Mouse (Mus musculus): Measurements from ENCODE around the gene Tlk2.

The Tlk2 gene

GRCm38 (mm10) chr11:105178516-105178915 is at the start of gene Tlk2:
TSS of gene Tlk2 (plus strand) at chr11:105178807.
- ChIA-PET POLR2A (interaction anchor here in 3 of 4 experiments (0.9 to 6.1 kb wide), 10 partner anchors 9 to 41 kb away, joined by 3 to 73 read pairs (median 6); no protein-coding TSS in a partner anchor), CTCF (interaction anchor here in 2 of 4 experiments (0.6 kb wide), 2 partner anchors 49 to 1974 kb away, joined by 3 read pairs; no protein-coding TSS in a partner anchor)

GRCm38 (mm10) chr11:105135692-105136091 is 42.9 kb upstream of the Tlk2 start:
- ChIA-PET CTCF (interaction anchor here in 1 of 4 experiments (1.0 to 1.2 kb wide), 2 partner anchors 9 to 11 kb away, joined by 3 to 4 read pairs; partner anchors contain the start of gene Mettl2), POLR2A (interaction anchor here in 2 of 4 experiments (2.0 to 3.7 kb wide), 3 partner anchors 9 to 16 kb away, joined by 9 to 44 read pairs (median 22); partner anchors contain the start of gene Mettl2 (in 2 of the 2))

- ChIA-PET CTCF (interaction anchor here in 2 of 4 experiments (1.1 to 1.3 kb wide), 2 partner anchors 9 to 11 kb away, joined by 3 read pairs; partner anchors contain the start of gene Mettl2 (in 1 of the 2)), POLR2A (interaction anchor here in 2 of 4 experiments (0.7 to 4.2 kb wide), 15 partner anchors 8 to 50 kb away, joined by 3 to 44 read pairs (median 5); partner anchors contain the start of genes Mettl2 (in 2 of the 2), Gm10842 (in 1 of the 2) and Tlk2 (in 1 of the 2))
These were observed 41.4 kb upstream of the Tlk2 start for GRCm38 (mm10) chr11:105137255-105137654.

DNA sequence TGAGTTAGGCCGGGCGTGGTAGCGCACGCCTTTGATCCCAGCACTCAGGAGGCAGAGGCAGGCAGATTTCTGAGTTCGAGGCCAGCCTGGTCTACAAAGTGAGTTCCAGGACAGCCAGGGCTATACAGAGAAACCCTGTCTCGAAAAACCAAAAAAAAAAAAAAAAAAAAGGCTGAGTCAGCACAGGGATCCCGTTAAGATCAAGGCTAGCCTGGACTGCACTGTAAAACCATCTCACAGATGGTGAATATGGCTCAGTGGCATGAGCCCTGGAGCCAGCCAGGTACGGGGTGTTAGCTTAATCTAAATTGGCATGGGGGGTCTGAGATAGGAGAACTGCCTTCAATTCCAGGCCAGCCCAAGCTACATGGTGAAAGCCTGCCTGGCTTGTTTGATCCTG is 38.1 kb upstream of the Tlk2 start:
- CTCF ChIA-PET: interaction anchor here in 2 of 4 experiments (0.6 to 0.7 kb wide), 2 partner anchors 130 to 595 kb away, joined by 3 to 5 read pairs; no protein-coding TSS in a partner anchor

DNA sequence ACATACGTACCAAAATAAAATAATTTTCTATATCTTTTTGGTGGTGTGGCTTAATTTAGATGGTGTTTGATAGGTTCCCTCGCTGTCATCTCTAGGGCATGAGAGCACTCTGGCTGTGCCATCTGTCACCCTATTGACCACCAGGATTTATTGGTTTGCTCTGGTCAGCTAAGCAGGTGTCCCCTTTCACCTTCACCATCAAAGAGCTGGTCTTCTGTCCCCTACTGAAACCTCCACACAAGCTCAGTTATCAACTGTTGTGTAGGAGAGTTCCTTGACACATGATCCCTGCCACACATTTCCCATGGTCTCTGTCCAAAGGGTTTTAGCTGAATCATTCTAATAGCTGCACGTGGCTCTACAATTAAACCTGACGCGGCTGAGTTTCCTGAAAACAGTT is 37.5 kb upstream of the Tlk2 start:
- ChIA-PET CTCF (interaction anchor here in 1 of 4 experiments (0.7 kb wide), 1 partner anchor 129 kb away, joined by 3 read pairs; no protein-coding TSS in a partner anchor), POLR2A (interaction anchor here in 2 of 4 experiments (1.0 to 3.9 kb wide), 16 partner anchors 10 to 73 kb away, joined by 3 to 21 read pairs (median 4); partner anchors contain the start of gene Mettl2 (in 1 of the 2))

More for the DNA sequence above, 38.1 kb upstream of the Tlk2 start:
- POLR2A ChIA-PET: interaction anchor here in 2 of 4 experiments (1.0 to 3.9 kb wide), 12 partner anchors 11 to 74 kb away, joined by 3 to 21 read pairs (median 4); partner anchors contain the start of gene Mettl2 (in 2 of the 2)

DNA sequence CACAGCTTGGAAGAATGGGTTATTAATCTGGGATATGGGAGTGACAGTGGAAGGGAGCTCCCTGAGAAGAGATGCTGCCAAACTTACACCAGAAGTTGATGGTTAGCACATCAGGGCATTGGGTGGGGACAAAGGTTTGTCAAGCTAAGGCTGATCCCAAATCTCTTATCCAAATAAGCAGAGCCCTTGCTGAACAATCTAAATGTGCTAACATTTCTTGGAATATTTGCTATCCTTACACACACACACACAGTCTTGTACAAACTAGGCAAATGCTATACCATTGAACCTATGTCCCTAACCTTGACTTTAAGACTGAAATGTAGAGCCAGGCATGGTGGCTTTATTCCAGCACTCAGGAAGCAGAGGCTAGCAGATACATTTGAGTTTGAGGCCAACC is 35.0 kb upstream of the Tlk2 start:
- ChIA-PET CTCF (interaction anchor here in 2 of 4 experiments (0.6 to 2.1 kb wide), 3 partner anchors 16 to 20 kb away, joined by 3 to 4 read pairs (median 3); partner anchors contain the start of gene Mettl2 (in 1 of the 2)), POLR2A (interaction anchor here in 1 of 4 experiments (1.3 to 4.9 kb wide), 3 partner anchors 12 to 20 kb away, joined by 3 to 21 read pairs (median 21); partner anchors contain the start of gene Mettl2)

DNA sequence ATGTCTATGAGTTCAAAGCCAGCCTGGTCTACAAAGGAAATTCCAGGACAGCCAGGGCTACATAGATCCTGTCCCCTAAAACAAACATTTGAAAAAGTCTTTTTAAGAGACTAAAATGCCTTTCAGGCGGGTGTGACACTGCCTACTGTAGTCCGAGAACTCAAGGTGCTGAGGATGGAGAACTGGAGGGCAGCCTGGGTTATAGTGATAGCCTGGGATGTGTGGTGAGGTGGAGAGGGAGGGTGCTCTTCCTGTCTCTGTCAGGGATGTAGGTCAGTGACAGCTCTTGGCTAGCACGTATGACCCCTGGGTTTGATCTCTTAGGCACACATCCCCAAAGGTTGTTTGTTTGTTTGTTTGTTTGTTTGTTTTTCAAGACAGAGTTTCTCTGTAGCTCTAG is 34.5 kb upstream of the Tlk2 start:
- CTCF ChIA-PET: interaction anchor here in 1 of 4 experiments (0.8 to 2.1 kb wide), 2 partner anchors 15 to 18 kb away, joined by 3 to 4 read pairs; partner anchors contain the start of gene Mettl2
- POLR2A ChIA-PET: interaction anchor here in 1 of 4 experiments (3.9 to 4.9 kb wide), 2 partner anchors 12 to 17 kb away, joined by 21 read pairs; partner anchors contain the start of gene Mettl2

DNA sequence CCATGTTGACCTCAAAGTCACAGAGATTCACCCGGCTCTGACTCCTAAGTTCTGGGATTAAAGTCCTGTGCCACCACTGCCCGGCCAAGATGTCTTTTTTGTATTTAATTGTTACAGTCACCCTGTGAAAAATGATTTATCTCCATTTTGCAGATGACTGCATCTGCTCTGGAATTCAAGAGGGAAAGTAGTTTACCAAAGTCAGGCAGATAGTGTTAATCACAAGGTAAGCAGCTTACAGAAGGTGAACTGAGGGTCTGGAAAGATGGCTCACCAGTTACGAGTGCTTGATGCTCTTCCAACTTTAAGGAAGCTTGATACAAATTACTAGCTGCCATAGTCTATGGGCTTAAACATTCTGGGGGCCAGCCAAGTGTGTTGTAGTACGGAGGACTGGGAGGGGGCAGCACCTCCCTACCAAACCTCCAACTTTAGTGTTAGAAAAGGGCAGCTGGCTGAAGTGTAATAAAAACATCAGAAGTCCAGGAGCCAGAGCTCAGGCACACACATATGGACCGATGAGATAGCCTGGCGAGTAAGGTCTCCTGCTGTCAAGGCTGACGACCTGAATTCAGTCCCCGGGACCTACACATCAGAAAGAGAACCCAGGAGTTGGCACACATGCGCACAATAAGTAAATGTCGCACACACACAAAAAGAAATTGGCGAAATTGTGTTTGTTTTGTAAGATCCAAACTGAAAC is 33.9 kb upstream of the Tlk2 start:
- ChIA-PET POLR2A (interaction anchor here in 3 of 4 experiments (0.6 to 4.9 kb wide), 11 partner anchors 11 to 821 kb away, joined by 3 to 21 read pairs (median 3); partner anchors contain the start of gene Mettl2 (in 2 of the 3)), CTCF (interaction anchor here in 1 of 4 experiments (0.8 to 2.1 kb wide), 2 partner anchors 15 to 18 kb away, joined by 3 to 4 read pairs; partner anchors contain the start of gene Mettl2)

- ChIA-PET CTCF (interaction anchor here in 1 of 4 experiments (0.6 to 2.1 kb wide), 2 partner anchors 19 to 1495 kb away, joined by 4 to 5 read pairs; partner anchors contain the start of gene Mettl2), POLR2A (interaction anchor here in 3 of 4 experiments (0.6 to 4.9 kb wide), 12 partner anchors 11 to 821 kb away, joined by 3 to 21 read pairs (median 4); partner anchors contain the start of gene Mettl2 (in 2 of the 3))
These were observed 33.4 kb upstream of the Tlk2 start for GRCm38 (mm10) chr11:105145211-105145610.

- CTCF ChIA-PET: interaction anchor here in 2 of 4 experiments (0.5 to 0.6 kb wide), 2 partner anchors 443 to 818 kb away, joined by 4 to 5 read pairs; no protein-coding TSS in a partner anchor
- POLR2A ChIA-PET: interaction anchor here in 2 of 4 experiments (1.0 to 4.9 kb wide), 4 partner anchors 9 to 20 kb away, joined by 3 to 21 read pairs (median 12); partner anchors contain the start of gene Mettl2 (in 1 of the 2)
These were observed 32.0 kb upstream of the Tlk2 start, which contains the start of gene Gm10842 for GRCm38 (mm10) chr11:105146593-105146992. TSS of gene Gm10842 (plus strand) at chr11:105146893.

- ChIA-PET CTCF (interaction anchor here in 2 of 4 experiments (0.7 to 1.4 kb wide), 2 partner anchors 16 to 508 kb away, joined by 3 read pairs; no protein-coding TSS in a partner anchor), POLR2A (interaction anchor here in 3 of 4 experiments (0.6 to 6.1 kb wide), 8 partner anchors 11 to 976 kb away, joined by 3 to 55 read pairs (median 6); partner anchors contain the start of gene Mettl2 (in 1 of the 3))
These were observed 29.3 kb upstream of the Tlk2 start for GRCm38 (mm10) chr11:105149353-105149752.

DNA sequence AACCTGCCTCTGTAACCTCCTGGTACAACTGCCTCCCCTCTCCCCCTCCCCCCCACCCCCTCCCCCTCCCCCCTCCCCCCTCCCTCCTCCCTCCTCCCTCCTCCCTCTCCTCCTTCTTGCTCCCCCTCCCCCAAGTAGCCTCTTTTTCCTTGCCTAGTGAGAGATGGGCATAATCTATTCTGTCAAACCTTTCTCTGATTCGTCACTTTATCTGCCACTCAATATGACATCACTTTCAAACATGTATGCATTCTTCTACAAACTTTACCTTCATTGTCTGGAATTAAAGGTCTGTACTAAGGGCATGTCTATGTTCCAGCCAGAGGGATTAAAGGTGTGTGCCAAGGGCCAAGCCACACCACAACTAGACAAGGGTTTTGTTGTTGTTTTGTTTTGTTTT is 28.8 kb upstream of the Tlk2 start:
- ChIA-PET POLR2A (interaction anchor here in 3 of 4 experiments (0.6 to 6.1 kb wide), 8 partner anchors 12 to 815 kb away, joined by 3 to 55 read pairs (median 6); partner anchors contain the start of gene Mettl2 (in 1 of the 3)), CTCF (interaction anchor here in 1 of 4 experiments (0.7 kb wide), 1 partner anchor 508 kb away, joined by 3 read pairs; no protein-coding TSS in a partner anchor)

DNA sequence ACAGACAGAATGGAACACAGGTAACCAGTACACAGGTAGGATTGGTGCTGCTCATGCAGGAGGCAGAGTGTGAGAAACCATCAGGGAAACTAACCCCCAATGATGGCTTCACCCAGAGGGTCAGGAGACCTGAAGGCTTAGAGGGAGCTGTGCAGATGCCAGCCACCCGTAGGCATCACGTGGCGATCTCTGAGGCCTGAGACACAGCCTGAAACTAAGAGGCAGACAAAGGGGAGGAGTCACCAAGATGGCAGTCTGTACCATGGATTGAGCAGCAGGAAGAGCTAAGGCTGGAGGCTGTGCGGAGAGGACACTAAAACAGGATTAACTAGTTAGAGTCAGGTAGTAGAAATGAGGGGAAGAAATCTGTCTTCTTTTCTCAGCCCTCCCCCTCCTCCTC is 27.9 kb upstream of the Tlk2 start:
- POLR2A ChIA-PET: interaction anchor here in 3 of 4 experiments (0.5 to 6.1 kb wide), 27 partner anchors 9 to 873 kb away, joined by 3 to 55 read pairs (median 7); partner anchors contain the start of genes Mettl2 (in 2 of the 3) and Tlk2 (in 1 of the 3)

GRCm38 (mm10) chr11:105151226-105152016 is 27.2 kb upstream of the Tlk2 start:
- ChIA-PET CTCF (interaction anchor here in 3 of 4 experiments (0.6 to 0.9 kb wide), 8 partner anchors 16 to 1820 kb away, joined by 3 to 6 read pairs (median 3); partner anchors contain the start of gene Mettl2 (in 1 of the 3)), POLR2A (interaction anchor here (0.6 to 6.1 kb wide), 40 partner anchors 8 to 952 kb away, joined by 3 to 55 read pairs (median 4); partner anchors contain the start of genes Mettl2 (in 3 of the 4) and Tlk2 (in 1 of the 4))

More for the DNA sequence above, 27.9 kb upstream of the Tlk2 start:
- CTCF ChIA-PET: no interaction called here

GRCm38 (mm10) chr11:105152017-105152300 is 26.6 kb upstream of the Tlk2 start:
- POLR2A ChIA-PET: interaction anchor here (0.6 to 6.1 kb wide), 30 partner anchors 8 to 951 kb away, joined by 3 to 55 read pairs (median 6); partner anchors contain the start of genes Mettl2 (in 3 of the 4) and Tlk2 (in 1 of the 4)
- CTCF ChIA-PET: interaction anchor here in 3 of 4 experiments (0.6 to 0.9 kb wide), 6 partner anchors 15 to 1819 kb away, joined by 3 to 6 read pairs (median 3); no protein-coding TSS in a partner anchor

- POLR2A ChIA-PET: interaction anchor here (0.6 to 6.1 kb wide), 22 partner anchors 8 to 889 kb away, joined by 3 to 55 read pairs (median 8); partner anchors contain the start of genes Mettl2 (in 3 of the 4) and Tlk2 (in 1 of the 4)
- CTCF ChIA-PET: interaction anchor here in 2 of 4 experiments (0.6 to 1.3 kb wide), 2 partner anchors 14 to 31 kb away, joined by 3 to 4 read pairs; no protein-coding TSS in a partner anchor
These were observed 26.2 kb upstream of the Tlk2 start for GRCm38 (mm10) chr11:105152357-105152899.

All from embryonic stem cell, embryonic (primary cell).